Mouse (Mus musculus) lung, postnatal 14 days (tissue): ENCODE data around the gene E130308A19Rik.

ENCODE experiments used
- DNase-seq: peaks from one replicate; pipeline ENCODE4 v3.0.0; 2021

The E130308A19Rik gene

DNA sequence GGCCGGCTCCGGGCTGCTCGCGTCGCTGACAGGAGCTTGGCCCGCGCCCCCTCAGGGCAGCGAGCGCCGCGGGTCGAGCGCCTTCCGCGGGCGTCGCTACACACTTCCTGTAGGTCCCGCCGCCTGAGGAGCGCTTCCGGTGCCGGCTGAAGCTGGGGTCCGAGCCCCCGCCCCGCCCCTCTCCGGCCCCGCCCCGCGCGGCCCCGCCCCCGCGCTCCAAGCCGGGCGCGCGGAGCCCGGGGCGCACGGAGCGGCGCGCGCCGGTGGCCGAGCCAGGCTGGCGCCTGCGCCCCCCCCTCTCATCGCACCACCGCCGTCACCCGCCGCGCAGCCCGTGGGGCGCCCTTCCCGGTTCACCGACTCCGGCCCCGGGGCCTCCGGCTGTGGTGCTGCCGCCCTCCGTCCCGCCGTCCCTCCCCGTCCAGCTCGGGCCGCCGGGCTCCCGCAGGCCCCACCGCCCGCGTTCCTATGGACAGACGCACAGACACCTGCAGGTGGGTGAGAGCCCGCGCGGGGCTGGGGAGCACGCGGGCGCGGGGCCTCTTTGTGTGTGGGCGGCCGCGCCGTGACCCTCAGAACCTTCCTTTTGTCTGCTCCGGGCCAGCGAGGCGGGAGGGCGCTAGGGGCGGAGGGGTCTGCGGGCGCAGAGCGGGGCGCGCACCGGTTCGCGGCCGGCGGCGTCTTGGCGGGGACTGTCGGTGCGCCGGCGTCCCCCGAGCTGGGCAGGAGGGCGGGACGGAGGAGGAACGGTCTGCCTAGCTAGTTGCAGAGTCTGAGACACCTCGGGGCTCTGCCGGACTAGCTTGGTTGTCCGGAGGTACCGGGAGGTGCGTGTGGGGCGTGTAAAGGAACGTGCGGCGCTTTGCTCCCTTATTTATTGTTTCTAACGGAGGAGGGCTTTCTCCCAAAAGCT is at the start of gene E130308A19Rik:
TSS of gene E130308A19Rik (plus strand) at position 214 of the 913 bp plus-strand sequence.
- peak; percentile 80 for DNase-seq

DNA sequence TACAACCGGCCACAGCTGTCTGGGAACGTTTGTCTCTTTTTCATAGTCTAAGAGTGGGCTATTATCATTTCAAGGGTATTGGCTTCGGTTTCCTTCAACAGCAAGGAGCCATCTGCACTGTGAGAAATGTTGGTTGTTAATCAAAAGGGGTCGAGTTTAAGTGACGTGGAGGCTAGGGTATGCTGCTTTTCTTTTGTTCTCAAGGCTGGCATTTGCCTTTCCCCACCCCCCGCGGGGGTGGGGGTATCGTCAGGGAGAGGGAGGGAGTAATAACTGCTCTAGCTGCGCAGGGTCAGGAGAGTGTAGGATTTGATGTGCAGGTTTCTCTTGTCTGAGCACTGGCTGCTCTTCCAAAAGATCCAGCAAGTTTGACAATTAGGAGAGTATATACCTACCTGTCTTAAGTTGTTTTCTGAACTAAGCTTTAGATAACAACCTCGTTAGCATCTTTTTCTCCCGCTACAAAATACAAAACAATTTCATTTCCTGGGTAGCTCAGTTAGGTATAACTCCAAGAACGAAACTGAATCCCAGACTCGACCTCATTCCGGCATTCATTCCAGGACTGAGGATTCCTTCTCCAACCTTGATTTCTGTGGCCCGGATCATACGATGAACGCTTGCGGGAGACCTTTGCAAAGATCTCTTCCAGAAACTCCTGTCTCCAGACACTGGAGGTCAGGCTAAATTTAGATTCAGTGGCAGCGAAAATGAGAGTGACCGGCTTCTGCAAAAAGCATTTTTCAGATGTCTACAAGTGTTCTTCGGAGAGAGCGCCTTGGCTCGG is 45.3 kb upstream of the E130308A19Rik start:
- peak; percentile 34 for DNase-seq

DNA sequence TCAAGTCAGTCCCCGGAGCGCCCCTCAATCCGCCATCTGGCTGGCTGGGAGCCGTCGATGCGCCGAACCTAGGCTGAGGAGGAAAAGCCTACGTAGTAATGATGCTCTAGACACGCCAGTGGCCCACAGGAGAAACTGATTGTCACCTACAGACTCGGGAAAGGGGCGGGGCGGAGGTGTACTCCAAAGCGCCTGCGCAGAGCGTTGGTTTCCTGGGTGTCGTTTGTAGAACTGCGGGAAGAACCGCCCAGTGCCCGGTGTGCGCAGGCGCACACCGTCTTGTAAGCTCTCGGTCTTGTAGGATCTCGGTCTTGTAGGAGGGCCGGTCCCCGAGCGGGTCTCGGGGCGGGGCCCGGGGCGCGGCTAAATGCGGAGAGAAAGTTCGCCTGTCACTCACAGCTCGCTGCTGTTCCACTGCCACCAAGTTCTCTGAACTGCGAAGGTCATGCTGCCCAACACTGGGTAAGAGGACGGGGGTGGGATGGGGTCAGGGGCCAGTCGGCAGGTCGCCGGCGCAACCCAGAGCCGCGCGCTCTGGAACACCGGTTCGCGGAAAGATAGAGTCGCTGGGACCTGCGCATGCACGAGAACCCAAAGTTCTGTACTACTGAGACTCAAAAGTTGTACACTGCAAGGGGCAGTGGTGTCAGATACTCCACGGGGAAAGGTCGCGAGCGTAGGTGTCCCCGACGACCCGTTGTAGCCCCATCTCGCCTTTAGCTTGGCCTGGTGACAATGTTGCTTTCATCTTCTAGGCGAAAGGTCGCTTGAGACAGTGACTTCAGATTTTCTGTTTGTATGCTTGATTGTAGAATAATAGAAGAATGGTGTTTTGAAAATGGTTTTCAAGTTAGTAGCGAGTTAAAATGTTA is 44.5 kb upstream of the E130308A19Rik start, which contains the start of gene Hsdl2:
TSS of gene Hsdl2 (plus strand) at position 250 of the 872 bp plus-strand sequence.
- peak; percentile 98 for DNase-seq

DNA sequence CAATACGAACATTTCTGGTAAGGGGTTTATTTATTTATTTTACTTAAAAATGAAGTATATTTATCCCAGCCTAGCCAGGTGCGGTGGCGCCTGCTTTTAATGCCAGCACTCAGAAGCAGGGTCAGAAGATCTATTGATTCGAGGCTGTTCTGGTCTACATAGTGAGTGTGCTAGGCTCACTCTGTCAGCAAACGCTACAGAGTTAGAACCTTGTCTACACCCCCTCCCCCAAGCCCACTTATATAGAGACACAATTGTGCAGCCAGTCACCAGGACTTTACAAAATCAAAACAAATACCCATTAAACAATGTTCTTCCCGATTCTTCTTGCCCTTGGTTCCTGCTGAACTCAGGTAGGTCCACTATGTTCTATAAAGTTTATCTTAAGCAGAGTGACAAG is 43.8 kb upstream of the E130308A19Rik start:
- no peak for DNase-seq

DNA sequence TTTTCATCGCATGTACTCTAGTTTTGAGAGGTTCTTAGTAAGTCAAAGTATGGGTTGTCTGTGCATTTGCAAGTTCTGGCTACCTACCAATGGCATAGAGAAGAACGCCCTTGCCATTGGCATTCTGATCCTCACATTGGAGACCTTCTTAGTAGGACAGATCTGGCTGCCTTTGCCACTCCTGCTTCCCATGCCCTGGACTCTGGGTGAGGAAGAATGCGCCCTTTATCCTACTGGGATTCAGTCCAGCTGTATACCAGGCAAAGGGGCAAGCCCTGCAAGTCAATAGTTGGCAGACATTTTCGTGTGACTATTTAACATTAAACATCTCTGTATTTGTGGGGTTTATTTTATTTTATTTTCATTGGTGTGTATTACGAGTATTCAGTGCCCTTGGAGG is 40.9 kb upstream of the E130308A19Rik start:
- DNase-seq = no peak

DNA sequence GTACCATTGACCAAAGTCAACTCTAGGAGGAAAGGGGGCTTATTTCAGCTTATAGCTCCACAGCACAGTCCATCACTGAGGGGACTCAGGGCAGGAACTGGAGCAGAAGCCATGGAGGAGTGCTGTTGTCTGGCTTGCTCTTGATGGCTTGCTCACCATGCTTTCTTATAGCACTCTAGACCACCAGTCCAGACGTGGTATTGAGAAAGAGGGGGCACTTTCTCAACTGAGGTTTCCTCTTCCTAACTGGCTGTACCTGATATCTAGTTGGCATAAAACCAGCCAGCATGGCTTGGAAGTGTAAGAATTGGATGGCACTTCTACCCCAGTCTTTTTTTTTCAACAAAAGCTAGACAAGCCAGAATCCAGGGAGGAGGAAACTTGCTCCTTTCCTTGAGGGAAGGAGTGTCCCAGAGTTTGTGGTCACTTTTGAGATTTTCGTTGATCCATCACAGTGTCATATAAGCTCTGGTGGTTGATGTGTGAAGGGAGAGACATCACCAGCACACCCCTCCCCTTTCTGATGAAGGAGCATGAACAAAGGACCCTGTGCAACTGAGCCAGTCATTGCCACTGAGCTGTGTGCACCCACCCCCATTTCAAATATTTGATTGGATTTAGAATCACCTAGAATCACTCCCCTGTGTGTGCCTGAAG is 38.7 kb upstream of the E130308A19Rik start:
- DNase-seq = no peak

DNA sequence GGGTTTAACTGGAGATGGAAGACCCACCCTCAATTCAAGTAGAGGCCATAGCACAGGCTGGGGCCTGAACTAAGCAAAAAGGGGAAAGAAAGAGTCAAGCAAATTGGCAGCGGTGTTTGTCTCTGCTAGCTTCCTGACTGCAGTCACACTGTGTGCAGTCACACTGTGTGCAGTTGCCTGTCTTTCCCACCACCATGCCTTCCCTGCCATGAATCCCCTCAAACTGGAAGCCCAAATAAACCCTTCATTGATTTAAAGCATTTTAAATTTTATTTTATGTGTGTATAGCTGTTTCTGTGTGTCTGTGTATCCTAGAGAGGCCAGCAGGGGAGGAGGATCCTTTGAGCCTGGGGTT is 38.2 kb upstream of the E130308A19Rik start:
- DNase-seq = no peak

DNA sequence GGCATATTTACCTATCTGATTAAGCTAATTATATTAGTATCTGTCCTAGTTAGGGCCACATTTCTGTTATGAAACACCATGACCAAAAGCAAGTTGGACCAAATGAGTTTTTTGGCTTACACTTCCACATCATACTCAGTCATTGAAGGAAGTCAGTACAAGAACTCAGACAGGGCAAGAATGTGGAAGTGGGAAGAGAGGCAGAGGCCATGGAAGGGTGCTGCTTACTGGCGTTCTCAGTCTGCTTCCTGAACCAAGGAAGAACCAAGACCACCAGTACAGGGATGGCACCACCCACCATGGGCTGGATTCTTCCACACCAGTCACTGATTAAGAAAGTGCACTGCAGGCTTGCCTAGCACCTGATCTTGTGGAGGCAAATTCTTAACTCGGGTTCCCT is 31.4 kb upstream of the E130308A19Rik start:
- no peak for DNase-seq

DNA sequence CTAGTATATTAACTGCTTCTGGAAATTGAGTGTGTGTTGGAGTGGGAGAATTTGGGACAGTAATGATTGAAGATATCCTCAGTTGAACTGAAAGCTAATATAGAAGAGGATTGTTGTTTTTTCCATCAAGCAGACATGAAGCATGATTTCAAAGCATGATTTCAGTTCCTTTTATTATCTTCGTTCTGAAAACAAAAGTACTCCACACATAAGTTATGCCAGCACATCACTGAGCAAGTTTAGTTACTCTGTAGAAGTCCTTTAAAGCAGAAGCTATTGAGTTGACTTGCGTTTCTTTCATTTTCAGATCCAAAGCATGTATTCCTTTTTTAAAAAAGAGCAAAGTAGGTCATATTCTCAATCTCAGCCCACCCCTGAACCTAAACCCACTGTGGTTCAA is 29.5 kb upstream of the E130308A19Rik start:
- DNase-seq = no peak

DNA sequence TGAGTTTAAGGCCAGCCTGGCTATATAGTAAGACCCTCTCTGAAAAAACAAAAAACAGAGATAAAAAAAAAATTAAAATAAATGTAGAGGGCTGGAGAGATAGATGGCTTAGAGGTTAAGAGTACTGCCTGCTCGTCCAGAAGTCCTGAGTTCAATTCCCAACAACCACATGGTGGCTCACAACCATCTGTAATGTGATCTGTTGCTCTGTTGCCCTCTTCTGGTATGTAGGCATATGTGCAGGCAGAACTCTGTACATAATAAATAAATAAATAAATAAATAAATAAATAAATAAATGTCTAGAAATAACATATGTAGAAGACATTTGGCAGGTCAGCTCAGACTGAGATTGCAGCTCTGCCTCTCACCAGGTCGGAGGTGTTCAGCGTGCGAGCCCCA is 23.3 kb upstream of the E130308A19Rik start:
- DNase-seq = no peak

DNA sequence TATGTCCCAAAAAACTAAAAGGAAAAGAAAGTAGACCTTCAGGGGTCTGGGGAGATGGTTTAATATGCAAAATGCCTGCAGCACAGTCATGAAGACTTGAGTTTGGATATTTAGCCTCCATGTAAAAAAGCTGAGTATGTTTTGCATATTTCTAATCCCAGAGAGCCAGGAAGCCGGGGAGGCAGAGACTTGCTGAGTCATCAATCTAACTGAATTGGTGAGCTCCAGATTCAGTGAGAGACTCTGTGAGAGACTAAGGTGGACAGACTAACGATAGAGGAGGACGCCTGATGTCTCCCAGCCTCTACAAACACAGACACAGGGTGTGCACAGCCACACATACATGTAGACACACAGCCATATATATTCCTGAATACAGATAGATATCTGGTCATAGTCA is 21.1 kb upstream of the E130308A19Rik start:
- DNase-seq = no peak

DNA sequence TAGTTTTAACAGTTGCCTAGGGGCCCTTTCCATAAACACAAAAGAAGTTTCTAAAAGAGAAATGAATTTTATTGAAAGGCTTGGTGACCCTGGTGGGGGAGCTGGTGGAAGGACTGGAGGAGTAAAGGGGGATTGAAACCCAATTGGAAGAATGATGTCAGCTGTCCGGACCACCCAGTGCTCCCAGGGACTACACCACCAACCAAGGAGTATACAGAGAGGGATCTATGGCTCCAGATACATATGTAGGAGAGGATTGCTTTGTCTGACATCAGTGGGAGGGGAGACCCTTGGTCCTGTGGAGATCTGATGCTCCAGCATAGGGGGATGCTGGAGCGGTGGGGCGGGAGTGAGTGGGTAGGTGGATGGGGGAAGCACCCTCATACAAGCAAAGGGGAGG is 20.5 kb upstream of the E130308A19Rik start:
- no peak for DNase-seq

DNA sequence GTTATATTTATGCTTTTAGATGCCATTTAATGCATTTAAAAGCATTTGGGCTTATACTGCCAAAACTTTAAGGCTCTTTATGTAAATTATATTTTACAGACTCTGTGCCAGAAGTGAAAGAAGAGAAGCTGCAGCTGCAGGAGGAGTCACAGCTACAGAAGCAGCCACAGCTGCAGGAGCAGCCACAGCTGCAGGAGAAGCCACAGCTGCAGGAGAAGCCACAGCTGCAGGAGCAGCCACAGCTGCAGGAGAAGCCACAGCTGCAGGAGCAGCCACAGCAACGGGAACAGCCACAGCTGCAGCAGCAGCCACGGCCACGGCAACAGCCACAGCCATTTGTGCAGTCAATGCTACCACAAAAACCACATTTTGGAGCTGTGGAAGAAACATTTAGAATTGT is 15.6 kb upstream of the E130308A19Rik start:
- DNase-seq = no peak

DNA sequence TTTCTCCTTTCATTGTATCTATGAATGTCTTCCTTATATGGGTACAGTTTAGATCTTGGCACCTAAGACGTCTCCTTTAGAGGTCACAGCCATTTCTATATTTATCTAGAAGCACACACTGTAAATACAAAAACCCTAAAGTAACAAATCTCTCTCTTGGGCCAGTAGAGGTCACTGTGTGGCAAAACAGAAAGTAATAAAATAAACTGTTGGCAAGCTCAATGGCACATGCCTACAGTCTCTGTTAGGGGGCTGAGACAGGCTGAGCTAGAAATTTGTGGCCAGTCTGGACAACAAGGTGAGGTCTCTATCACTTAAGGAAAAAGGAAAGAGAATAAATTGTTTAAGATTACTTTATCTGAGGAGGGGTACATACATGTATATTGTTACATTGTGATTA is 11.0 kb upstream of the E130308A19Rik start:
- peak; percentile 39 for DNase-seq

DNA sequence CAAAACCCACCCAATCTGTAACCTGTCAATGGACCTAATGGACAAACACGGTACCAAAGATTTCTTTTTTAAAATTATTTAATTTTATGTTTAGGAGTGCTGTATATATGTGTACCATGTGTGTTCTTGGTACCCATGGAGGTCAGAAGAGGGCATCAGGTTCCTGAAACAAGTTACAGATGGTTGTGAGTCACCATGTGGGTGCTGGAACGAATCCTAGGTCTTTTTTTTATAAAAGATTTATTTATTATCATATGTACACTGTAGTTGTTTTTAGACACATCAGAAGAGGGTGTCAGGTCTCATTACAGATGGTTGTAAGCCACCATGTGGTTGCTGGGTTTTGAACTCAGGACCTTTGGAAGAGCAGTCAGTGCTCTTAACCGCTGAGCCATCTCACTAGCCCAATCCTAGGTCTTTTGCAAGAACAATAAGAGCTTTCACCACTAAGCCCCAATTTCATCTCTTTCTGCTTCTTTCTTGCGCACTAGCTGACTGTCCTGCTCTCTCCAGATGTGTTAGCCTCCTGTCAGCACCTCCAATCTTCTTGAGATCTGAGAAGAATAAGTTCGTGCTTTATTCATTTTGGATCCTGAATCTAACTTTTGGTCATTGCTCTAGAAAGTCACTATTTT is 6.3 kb upstream of the E130308A19Rik start:
- no peak for DNase-seq

DNA sequence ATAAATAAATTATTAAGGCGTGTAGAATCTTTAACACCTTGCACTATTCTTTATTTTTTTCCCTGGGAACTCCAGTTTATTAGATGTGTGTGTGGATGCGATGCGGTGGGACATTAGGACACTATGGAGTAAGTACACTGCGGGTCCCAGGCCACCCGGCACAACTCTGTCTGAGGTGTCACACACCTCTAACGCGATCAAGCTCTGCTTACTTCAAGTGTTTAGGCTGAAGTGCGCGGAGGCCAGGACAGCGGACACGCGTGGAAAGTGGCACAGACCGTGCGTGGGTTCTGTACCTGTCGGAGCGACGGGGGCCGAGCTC is 374 bp upstream of the E130308A19Rik start:
- DNase-seq = no peak

DNA sequence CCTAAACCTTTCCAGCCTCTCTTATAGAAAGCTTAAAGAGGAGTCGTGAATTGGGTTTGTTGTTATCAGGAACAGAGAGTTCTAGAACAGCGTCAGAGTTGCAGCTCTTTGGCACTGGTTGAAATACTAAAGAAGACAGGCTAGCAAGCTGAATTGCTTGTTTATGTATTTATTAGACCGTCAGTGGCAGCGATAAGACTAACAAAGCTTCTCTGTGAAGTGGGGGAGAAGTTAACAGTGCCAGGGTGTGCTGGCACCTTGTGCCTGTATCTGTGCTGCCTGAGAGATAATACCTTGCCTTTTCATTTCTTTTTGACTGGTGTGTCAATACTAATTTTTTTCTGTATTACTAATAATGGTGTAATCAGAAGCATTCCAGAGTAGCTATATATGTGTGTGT is 2.2 kb downstream of the E130308A19Rik start:
- DNase-seq = no peak

DNA sequence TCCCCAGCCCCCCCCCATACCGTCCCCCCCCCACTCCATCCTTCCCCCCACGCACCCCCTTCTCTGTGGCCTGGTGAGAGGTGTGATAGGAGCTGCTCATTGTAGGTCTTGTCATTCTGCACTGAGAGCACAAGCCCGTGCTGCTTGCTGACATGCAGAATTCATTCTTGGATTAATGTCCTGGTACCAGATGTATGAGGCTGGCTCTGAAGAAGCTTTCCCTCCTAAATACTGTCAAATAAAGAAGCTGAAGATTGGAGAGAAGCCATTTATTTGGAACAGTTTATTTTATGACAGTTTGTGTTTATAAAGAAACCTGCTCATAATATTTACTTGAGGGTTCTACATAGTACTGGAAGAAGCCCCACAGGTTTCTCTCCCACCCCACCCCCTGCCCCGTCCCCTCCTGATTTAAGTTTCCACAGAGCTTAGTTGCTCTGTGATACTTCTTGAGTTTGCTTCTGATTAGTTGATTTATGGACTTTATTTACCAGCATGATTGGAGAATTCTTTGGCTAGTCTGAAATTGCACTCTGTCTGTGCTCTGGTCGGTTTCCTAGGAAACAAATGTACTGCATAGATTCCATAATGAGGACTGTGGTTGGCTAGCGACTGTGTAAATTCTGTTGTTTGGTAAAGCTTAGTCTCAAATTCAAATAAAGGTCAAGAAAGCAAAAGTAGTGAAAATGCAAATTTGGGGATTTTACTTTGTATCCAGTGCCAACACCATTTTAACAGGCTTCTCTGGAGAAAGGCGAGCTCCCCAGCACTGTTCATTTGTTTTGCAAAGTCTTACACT is 3.3 kb downstream of the E130308A19Rik start:
- DNase-seq = no peak

DNA sequence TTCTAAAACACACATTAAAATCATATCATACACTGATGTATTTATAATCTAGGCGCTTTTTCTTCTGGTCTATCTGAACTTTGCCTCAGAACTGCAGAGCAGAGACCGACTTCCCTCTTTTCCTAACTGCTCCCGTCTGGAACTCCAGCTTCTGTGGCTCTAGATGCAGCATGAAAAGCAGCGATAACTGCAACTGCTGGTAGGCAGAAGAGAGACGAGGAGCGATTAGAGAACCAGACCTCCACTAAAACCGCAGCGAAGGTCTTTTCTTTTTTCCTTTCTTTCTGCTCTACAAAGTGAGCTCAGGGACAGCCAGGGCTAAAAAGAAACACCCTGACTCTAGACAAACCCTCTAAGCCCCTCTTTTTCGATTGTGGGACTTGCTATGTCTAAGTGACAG is 4.1 kb downstream of the E130308A19Rik start:
- DNase-seq = no peak

DNA sequence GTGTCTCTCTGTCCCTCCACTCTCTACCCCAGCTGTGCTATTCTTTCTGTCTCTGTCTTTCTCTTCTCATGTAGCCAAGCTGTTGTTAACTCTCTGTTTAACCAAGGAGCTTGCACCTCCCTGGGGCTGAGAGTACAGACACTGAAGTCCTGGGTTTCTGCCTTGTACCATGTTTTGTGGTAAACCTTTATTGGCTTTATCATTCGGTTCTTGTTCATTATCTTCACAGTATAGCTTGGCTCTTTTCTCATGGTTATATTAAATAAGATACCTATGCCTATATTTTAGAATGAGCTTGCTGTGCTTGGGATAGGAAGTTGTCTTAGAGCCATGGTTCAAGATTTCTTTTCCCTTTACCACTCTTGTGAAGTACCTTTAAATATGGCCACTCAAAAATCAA is 8.5 kb downstream of the E130308A19Rik start:
- DNase-seq = no peak

DNA sequence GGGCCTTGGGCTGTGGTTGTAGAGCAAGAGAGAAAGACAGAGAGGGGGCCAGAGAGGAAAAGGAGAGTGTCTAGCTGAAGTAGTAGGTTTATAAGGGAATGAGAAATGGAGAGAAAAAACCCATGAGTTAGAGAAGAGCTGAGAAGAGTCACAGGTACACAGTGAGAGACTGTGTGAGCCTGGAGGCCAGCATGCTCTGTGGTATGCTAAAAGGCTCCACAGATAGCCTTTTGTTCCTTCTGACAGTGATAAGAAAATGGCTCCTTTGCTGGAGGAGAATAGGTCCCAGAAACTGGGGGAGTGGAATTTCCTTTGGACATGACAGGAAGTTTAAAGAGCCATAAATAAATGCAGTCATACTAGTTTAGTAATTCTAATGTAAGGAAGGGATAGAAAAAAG is 13.2 kb downstream of the E130308A19Rik start:
- no peak for DNase-seq
